8 mouse cellular contexts compared by ENCODE assay signal in genomic region chr9:108104766-108105548, GRCm38 (mm10). TPM values are rescaled to one million over a fixed set of nuclear protein-coding genes. Genes with fewer than 3 reads are reported as not detected.
DNase-seq lines count a peak whose midpoint lies in the region; ATAC-seq lines count a peak whose summit lies in the region.

No protein-coding gene starts in this region.

- H3K27me3 ChIP-seq in lung, embryonic 15.5 days: no peaks in the 10 kb centered on the region

- ATAC-seq in lung, embryonic 15.5 days (ENCODE audit: borderline replicate concordance, extremely low read depth, low FRiP score, low TSS enrichment): peak; percentile 52
- peak; percentile 83 for ATAC-seq in activated CD4-positive, CD25-positive, alpha-beta regulatory T cell, adult 4 months
- ATAC-seq in granulocyte monocyte progenitor cell, adult 5-6 weeks (replicated peaks; ENCODE audit: poor library complexity, severe bottlenecking): peak; percentile 85
- peak; percentile 80 for ATAC-seq in megakaryocyte-erythroid progenitor cell, adult 5-6 weeks (replicated peaks; ENCODE audit: low FRiP score, low TSS enrichment, poor library complexity, severe bottlenecking)

- peaks cover 8% of the 10 kb centered on the region; the same call in 1 of the 2 replicates for H3K4me1 ChIP-seq in lung, embryonic 15.5 days

- H3K4me2 ChIP-seq in lung, embryonic 15.5 days: no peak overlapping the region

- DNase-seq in lung, postnatal 14 days: no peak
- DNase-seq in right cerebral cortex, adult 18-20 months: no peak
- DNase-seq in gastrocnemius, postnatal 14 days: no peak
- DNase-seq in urinary bladder, postnatal 36 days (ENCODE audit: low spot score in 2 of 2): no peak

- intact Hi-C loops in gastrocnemius, postnatal 14 days (cut with DNase I; ENCODE audit: low total_unique reads): no loop called here

- H3K36me3 ChIP-seq in lung, embryonic 15.5 days: no peaks in the 10 kb centered on the region

- no peak overlapping the region for H3K27ac ChIP-seq in lung, embryonic 15.5 days

- no peak overlapping the region for H3K9ac ChIP-seq in lung, embryonic 15.5 days

- 47% methylated on average over 31 of the region's 31 CpGs for WGBS in lung, embryonic 15.5 days

- H3K9me3 ChIP-seq in lung, embryonic 15.5 days: no peaks in the 10 kb centered on the region

- no peak overlapping the region for H3K4me3 ChIP-seq in lung, embryonic 15.5 days

RNA-seq across cellular contexts. Expression of gene Apeh, which starts 10.6 kb away (rescaled TPM):
- 57.8 and 59.1 TPM in 2 replicates for polyA plus RNA-seq in lung, embryonic 15.5 days (2015; fragmentation: Nextera tagmentation; extraction: Ambion mirVana)
- polyA plus RNA-seq in activated CD4-positive, CD25-positive, alpha-beta regulatory T cell, adult 4 months (2017; shearing (Covaris generic)): 10 to 100 TPM; 39.4 to 45.0 TPM
- total RNA-seq in granulocyte monocyte progenitor cell, adult 5-6 weeks (2014; fragmentation: Nextera tagmentation): 72.6 and 79.0 TPM in 2 replicates
- 75.8 and 83.2 TPM in 2 replicates for total RNA-seq in granulocyte monocyte progenitor cell, adult 5-6 weeks (2017)
- total RNA-seq in megakaryocyte-erythroid progenitor cell, adult 5-6 weeks (2014; fragmentation: Nextera tagmentation): 162 and 202 TPM in 2 replicates
- total RNA-seq in megakaryocyte-erythroid progenitor cell, adult 5-6 weeks (2017): 119 and 214 TPM in 2 replicates
- 10 to 100 TPM; 37.9 to 38.3 TPM for total RNA-seq in gastrocnemius, postnatal 14 days (2021)

RNA-seq across cellular contexts. Expression of gene Rnf123, which starts 21.8 kb away (rescaled TPM):
- 22.3 and 28.4 TPM in 2 replicates for polyA plus RNA-seq in lung, embryonic 15.5 days (2015; fragmentation: Nextera tagmentation; extraction: Ambion mirVana)
- polyA plus RNA-seq in activated CD4-positive, CD25-positive, alpha-beta regulatory T cell, adult 4 months (2017; shearing (Covaris generic)): 10 to 100 TPM; 49.9 to 75.8 TPM
- 64.5 and 75.3 TPM in 2 replicates for total RNA-seq in granulocyte monocyte progenitor cell, adult 5-6 weeks (2014; fragmentation: Nextera tagmentation)
- 29.7 and 30.3 TPM in 2 replicates for total RNA-seq in granulocyte monocyte progenitor cell, adult 5-6 weeks (2017)
- 140 and 141 TPM in 2 replicates for total RNA-seq in megakaryocyte-erythroid progenitor cell, adult 5-6 weeks (2014; fragmentation: Nextera tagmentation)
- total RNA-seq in megakaryocyte-erythroid progenitor cell, adult 5-6 weeks (2017): 41.2 and 65.5 TPM in 2 replicates
- 100 to 1,000 TPM; 154 to 161 TPM for total RNA-seq in gastrocnemius, postnatal 14 days (2021)

RNA-seq across cellular contexts. Expression of gene Mst1, which starts 24.7 kb away (rescaled TPM):
- 0.25 and 0.35 TPM in 2 replicates for polyA plus RNA-seq in lung, embryonic 15.5 days (2015; fragmentation: Nextera tagmentation; extraction: Ambion mirVana)
- under 1 TPM; 0.40 to 0.48 TPM for polyA plus RNA-seq in activated CD4-positive, CD25-positive, alpha-beta regulatory T cell, adult 4 months (2017; shearing (Covaris generic))
- 0.67 TPM in 1 of 2 replicates, not detected in the other for total RNA-seq in granulocyte monocyte progenitor cell, adult 5-6 weeks (2014; fragmentation: Nextera tagmentation)
- total RNA-seq in granulocyte monocyte progenitor cell, adult 5-6 weeks (2017): 0.34 and 1.6 TPM in 2 replicates
- not detected in 2 replicates for total RNA-seq in megakaryocyte-erythroid progenitor cell, adult 5-6 weeks (2014; fragmentation: Nextera tagmentation)
- 0.30 TPM in 1 of 2 replicates, not detected in the other for total RNA-seq in megakaryocyte-erythroid progenitor cell, adult 5-6 weeks (2017)
- not detected for total RNA-seq in gastrocnemius, postnatal 14 days (2021)

RNA-seq across cellular contexts. Expression of gene Amigo3, which starts 52.0 kb away (rescaled TPM):
- 2.5 and 2.9 TPM in 2 replicates for polyA plus RNA-seq in lung, embryonic 15.5 days (2015; fragmentation: Nextera tagmentation; extraction: Ambion mirVana)
- polyA plus RNA-seq in activated CD4-positive, CD25-positive, alpha-beta regulatory T cell, adult 4 months (2017; shearing (Covaris generic)): 1 to 10 TPM; 1.3 to 3.3 TPM
- total RNA-seq in granulocyte monocyte progenitor cell, adult 5-6 weeks (2014; fragmentation: Nextera tagmentation): 2.2 and 3.4 TPM in 2 replicates
- total RNA-seq in granulocyte monocyte progenitor cell, adult 5-6 weeks (2017): 2.2 and 3.1 TPM in 2 replicates
- 0.92 TPM in 1 of 2 replicates, not detected in the other for total RNA-seq in megakaryocyte-erythroid progenitor cell, adult 5-6 weeks (2014; fragmentation: Nextera tagmentation)
- 1.1 and 3.1 TPM in 2 replicates for total RNA-seq in megakaryocyte-erythroid progenitor cell, adult 5-6 weeks (2017)
- total RNA-seq in gastrocnemius, postnatal 14 days (2021): 1 to 10 TPM; 1.0 to 2.4 TPM

RNA-seq across cellular contexts. Expression of gene Gmppb, which starts 55.9 kb away (rescaled TPM):
- polyA plus RNA-seq in lung, embryonic 15.5 days (2015; fragmentation: Nextera tagmentation; extraction: Ambion mirVana): 28.6 and 30.9 TPM in 2 replicates
- 10 to 100 TPM; 12.9 to 22.2 TPM for polyA plus RNA-seq in activated CD4-positive, CD25-positive, alpha-beta regulatory T cell, adult 4 months (2017; shearing (Covaris generic))
- total RNA-seq in granulocyte monocyte progenitor cell, adult 5-6 weeks (2014; fragmentation: Nextera tagmentation): 14.1 and 15.1 TPM in 2 replicates
- total RNA-seq in granulocyte monocyte progenitor cell, adult 5-6 weeks (2017): 16.1 and 41.8 TPM in 2 replicates
- 7.8 and 15.0 TPM in 2 replicates for total RNA-seq in megakaryocyte-erythroid progenitor cell, adult 5-6 weeks (2014; fragmentation: Nextera tagmentation)
- 10.7 and 19.2 TPM in 2 replicates for total RNA-seq in megakaryocyte-erythroid progenitor cell, adult 5-6 weeks (2017)
- 1 to 10 TPM; 4.7 to 8.3 TPM for total RNA-seq in gastrocnemius, postnatal 14 days (2021)
